ENCODE assay signal across 10 mouse cellular contexts in the genomic region with DNA sequence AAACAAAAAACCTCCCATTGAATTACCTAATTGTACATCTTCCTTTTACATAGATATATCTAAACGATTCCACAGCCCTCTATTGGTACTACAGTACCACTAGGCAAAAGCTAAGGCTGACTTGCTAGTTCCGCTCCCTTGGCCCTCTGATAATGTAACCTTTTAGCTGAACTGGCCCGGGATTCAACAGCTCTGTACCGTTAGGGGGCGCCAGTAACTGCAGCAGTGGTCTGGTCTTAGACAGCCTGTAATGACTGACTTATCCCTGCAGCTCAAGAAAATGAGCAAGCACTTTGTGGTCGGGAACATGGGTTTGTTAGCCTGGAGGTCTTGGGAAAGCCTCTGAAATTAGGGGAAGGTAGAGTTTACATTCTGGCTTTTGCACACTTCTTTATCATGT. TPM values are rescaled to one million over a fixed set of nuclear protein-coding genes. Genes with fewer than 3 reads are reported as not detected.
A peak's percentile ranks its signal among the peaks of the same experiment; 100 is the strongest.
DNase-seq lines count a peak whose midpoint lies in the region; ATAC-seq and TF ChIP-seq lines count a peak whose summit lies in the region.
"Had no signal": no experiment of that assay in that cellular context is flagged by ENCODE, and none has a peak within 500 bp of the region (broad histone marks: within the 10 kb centered on the region; RNA-seq: fewer than 3 reads in every experiment).

No protein-coding gene starts in this region.

- TF ChIP-seq EP300 in heart, postnatal 0 days (IDR thresholded peaks at IDR 0.05; ENCODE audit: low read depth), result no peak

- TF ChIP-seq CTCF in heart, postnatal 0 days (IDR thresholded peaks at IDR 0.05; ENCODE audit: low read depth), result peak; percentile 44
- TF ChIP-seq CTCF in C2C12 (IDR thresholded peaks at IDR 0.05; ENCODE audit: control insufficient read depth, insufficient read depth, insufficient read length), result peak; percentile 10
- TF ChIP-seq CTCF in testis, adult 2 months (IDR thresholded peaks at IDR 0.05; ENCODE audit: control insufficient read depth, insufficient read depth, insufficient replicate concordance, low read depth, low read length), result peak; percentile 42; the same call in 1 of the 2 replicates

- ATAC-seq in heart, postnatal 0 days (ENCODE audit: insufficient read depth, low read depth), result no peak
- ATAC-seq in forebrain, embryonic 14.5 days, result peak; percentile 33; the same call in 1 of the 2 replicates
- peak; percentile 51; the same call in 1 of the 2 replicates for ATAC-seq in liver, embryonic 12.5 days

- H3K79me2 ChIP-seq in C2C12 (ENCODE audit: control insufficient read depth, insufficient read depth), result no peaks in the 10 kb centered on the region

- TF ChIP-seq POLR2A in testis, adult 2 months (IDR thresholded peaks at IDR 0.05; ENCODE audit: control insufficient read depth, low read depth, low read length), result no peak

- 44% methylated on average over 6 of the region's 6 CpGs for WGBS in heart, postnatal 0 days
- 48% methylated on average over 6 of the region's 6 CpGs for WGBS in forebrain, embryonic 14.5 days
- WGBS in liver, embryonic 12.5 days (ENCODE audit: insufficient replicate concordance), result 38% methylated on average over 6 of the region's 6 CpGs

- no peak overlapping the region for H3K4me2 ChIP-seq in heart, postnatal 0 days (ENCODE audit: low read depth, low read length)
- H3K4me2 ChIP-seq in forebrain, embryonic 14.5 days (ENCODE audit: low read length), result no peak overlapping the region
- no peak overlapping the region for H3K4me2 ChIP-seq in liver, embryonic 12.5 days
- H3K4me2 ChIP-seq: embryonic facial prominence, embryonic 13.5 days; limb, embryonic 12.5 days had no signal

- no peaks in the 10 kb centered on the region for H3K4me1 ChIP-seq in heart, postnatal 0 days (ENCODE audit: control insufficient read depth, insufficient read depth)
- H3K4me1 ChIP-seq in forebrain, embryonic 14.5 days (ENCODE audit: control insufficient read depth, insufficient read depth, low read length), result no peaks in the 10 kb centered on the region
- 0 out of 2 replicates have a peak, but pooled peaks cover under 1% of the 10 kb centered on the region for H3K4me1 ChIP-seq in liver, embryonic 12.5 days
- H3K4me1 ChIP-seq in testis, adult 2 months (ENCODE audit: control insufficient read depth, insufficient read depth, low read length), result no peaks in the 10 kb centered on the region
- H3K4me1 ChIP-seq: limb, embryonic 12.5 days had no signal

- H3K36me3 ChIP-seq in heart, postnatal 0 days (replicated peaks; ENCODE audit: control insufficient read depth, insufficient read depth, low read length), result no peaks in the 10 kb centered on the region
- peaks cover 27% of the 10 kb centered on the region for H3K36me3 ChIP-seq in C2C12 (ENCODE audit: control insufficient read depth, insufficient read depth)
- no peaks in the 10 kb centered on the region for H3K36me3 ChIP-seq in forebrain, embryonic 14.5 days (ENCODE audit: control insufficient read depth, insufficient read depth, low read length)
- H3K36me3 ChIP-seq in liver, embryonic 12.5 days, result no peaks in the 10 kb centered on the region
- no peaks in the 10 kb centered on the region for H3K36me3 ChIP-seq in testis, adult 2 months (ENCODE audit: control insufficient read depth, insufficient read depth, low read length)

- H3K79me3 ChIP-seq in C2C12 (ENCODE audit: low read depth), result no peaks in the 10 kb centered on the region

- H3K4me3 ChIP-seq in heart, postnatal 0 days (ENCODE audit: low read depth, low read length), result no peak overlapping the region
- no peak overlapping the region for H3K4me3 ChIP-seq in C2C12 (ENCODE audit: insufficient read depth, poor library complexity, severe bottlenecking)
- no peak overlapping the region for H3K4me3 ChIP-seq in forebrain, embryonic 14.5 days (ENCODE audit: low read depth, low read length)
- H3K4me3 ChIP-seq in liver, embryonic 12.5 days, result no peak overlapping the region
- H3K4me3 ChIP-seq in testis, adult 2 months (ENCODE audit: control insufficient read depth, low read depth, low read length), result no peak overlapping the region
- H3K4me3 ChIP-seq: embryonic facial prominence, embryonic 13.5 days; limb, embryonic 12.5 days had no signal

- no peak overlapping the region for H3ac ChIP-seq in C2C12 (ENCODE audit: control insufficient read depth, insufficient read length, low read depth)

- H3K27ac ChIP-seq in heart, postnatal 0 days (ENCODE audit: low read depth), result no peak overlapping the region
- H3K27ac ChIP-seq in forebrain, embryonic 14.5 days (ENCODE audit: low read depth, low read length), result no peak overlapping the region
- H3K27ac ChIP-seq in liver, embryonic 12.5 days, result no peak overlapping the region
- H3K27ac ChIP-seq in testis, adult 2 months (ENCODE audit: control insufficient read depth, insufficient read depth, low read depth, low read length), result no peak overlapping the region
- H3K27ac ChIP-seq: embryonic facial prominence, embryonic 13.5 days; limb, embryonic 12.5 days had no signal

- peak; percentile 10 for DNase-seq in heart, postnatal 0 days (ENCODE audit: low spot score)
- no peak for DNase-seq in heart, adult 11 months
- peak; percentile 59 for DNase-seq in adrenal gland, postnatal 10 days
- no peak for DNase-seq in forebrain, embryonic 14.5 days (ENCODE audit: low spot score)
- no peak for DNase-seq in Muller cell, postnatal 12 days (ENCODE audit: inconsistent ontology term)

- H3K27me3 ChIP-seq in heart, postnatal 0 days (ENCODE audit: control insufficient read depth, insufficient read depth, low read length), result no peaks in the 10 kb centered on the region
- H3K27me3 ChIP-seq in C2C12 (ENCODE audit: control insufficient read depth, insufficient read depth, insufficient read length), result no peaks in the 10 kb centered on the region
- no peaks in the 10 kb centered on the region for H3K27me3 ChIP-seq in forebrain, embryonic 14.5 days (replicated peaks; ENCODE audit: control insufficient read depth, insufficient read depth, low read length)
- H3K27me3 ChIP-seq in liver, embryonic 12.5 days (replicated peaks), result no peaks in the 10 kb centered on the region
- H3K27me3 ChIP-seq in testis, adult 2 months (ENCODE audit: control insufficient read depth, insufficient read depth, low read length), result no peaks in the 10 kb centered on the region
- H3K27me3 ChIP-seq: embryonic facial prominence, embryonic 13.5 days; limb, embryonic 12.5 days had no signal

- H3K9ac ChIP-seq in heart, postnatal 0 days (replicated peaks; ENCODE audit: low read depth, low read length), result no peak overlapping the region
- H3K9ac ChIP-seq in forebrain, embryonic 14.5 days (ENCODE audit: low read length), result no peak overlapping the region
- no peak overlapping the region for H3K9ac ChIP-seq in liver, embryonic 12.5 days
- H3K9ac ChIP-seq: embryonic facial prominence, embryonic 13.5 days; limb, embryonic 12.5 days had no signal

- no peaks in the 10 kb centered on the region for H3K9me3 ChIP-seq in heart, postnatal 0 days (replicated peaks; ENCODE audit: control insufficient read depth, low read length)
- H3K9me3 ChIP-seq in forebrain, embryonic 14.5 days (replicated peaks; ENCODE audit: control insufficient read depth, low read length), result no peaks in the 10 kb centered on the region
- no peaks in the 10 kb centered on the region for H3K9me3 ChIP-seq in liver, embryonic 12.5 days (replicated peaks)
- H3K9me3 ChIP-seq: embryonic facial prominence, embryonic 13.5 days; limb, embryonic 12.5 days had no signal

TF ChIP-seq in C2C12, 6 proteins besides CTCF, POLR2A, EP300 and RAD21:
- TF ChIP-seq USF1 (IDR thresholded peaks at IDR 0.05; ENCODE audit: low read depth) (no peak), MYOD1 (IDR thresholded peaks at IDR 0.05; ENCODE audit: control insufficient read depth, insufficient read length, low read depth) (no peak), MAX (IDR thresholded peaks at IDR 0.05) (no peak), FOSL1 (IDR thresholded peaks at IDR 0.05; ENCODE audit: insufficient read depth, low read length, poor library complexity, severe bottlenecking) (no peak), MYOG (IDR thresholded peaks at IDR 0.05; ENCODE audit: control insufficient read depth, extremely low read depth, insufficient read length) (no peak), CEBPB (IDR thresholded peaks at IDR 0.05; ENCODE audit: low read depth) (no peak)

RNA-seq across cellular contexts. Expression of gene Col1a2, which starts 39.9 kb away (rescaled TPM):
- total RNA-seq in heart, postnatal 0 days (2014; rRNA removed; ENCODE audit: low replicate concordance), result 357 and 430 TPM in 2 replicates
- polyA plus RNA-seq in heart, postnatal 0 days (2015; fragmentation: Nextera tagmentation; extraction: Ambion mirVana), result 197 and 212 TPM in 2 replicates
- polyA plus RNA-seq in C2C12 (2012; fragmentation: generic; extraction: Trizol), result 144 TPM
- total RNA-seq in adrenal gland, postnatal 10 days (2021), result 1,000 to 10,000 TPM in 1 of 2 experiments, 100 to 1,000 TPM in 1; 549 to 1,048 TPM
- polyA plus RNA-seq in forebrain, embryonic 14.5 days (2014; fragmentation: Nextera tagmentation; extraction: Ambion mirVana), result 32.8 and 57.9 TPM in 2 replicates
- 85.5 and 94.7 TPM in 2 replicates for polyA plus RNA-seq in liver, embryonic 12.5 days (2016; fragmentation: Nextera tagmentation; extraction: Ambion mirVana)
- 23.3 and 27.5 TPM in 2 replicates for polyA plus RNA-seq in testis, adult 2 months (2012; rRNA removed)

RNA-seq across cellular contexts. Expression of gene Casd1, which starts 56.1 kb away (rescaled TPM):
- total RNA-seq in heart, postnatal 0 days (2014; rRNA removed; ENCODE audit: low replicate concordance), result 44.6 and 47.5 TPM in 2 replicates
- polyA plus RNA-seq in heart, postnatal 0 days (2015; fragmentation: Nextera tagmentation; extraction: Ambion mirVana), result 17.7 and 17.9 TPM in 2 replicates
- 4.9 TPM for polyA plus RNA-seq in C2C12 (2012; fragmentation: generic; extraction: Trizol)
- total RNA-seq in adrenal gland, postnatal 10 days (2021), result 10 to 100 TPM; 32.7 to 34.9 TPM
- 41.8 and 43.5 TPM in 2 replicates for polyA plus RNA-seq in forebrain, embryonic 14.5 days (2014; fragmentation: Nextera tagmentation; extraction: Ambion mirVana)
- 17.4 and 18.1 TPM in 2 replicates for polyA plus RNA-seq in liver, embryonic 12.5 days (2016; fragmentation: Nextera tagmentation; extraction: Ambion mirVana)
- 3.8 and 3.9 TPM in 2 replicates for polyA plus RNA-seq in testis, adult 2 months (2012; rRNA removed)

Comparison
In these comparisons a context has a peak if more than half of its experiments do, and no peak if none do; other contexts are left out.
1. DNase-seq: peak in heart, postnatal 0 days (single experiment) and adrenal gland, postnatal 10 days (single experiment); none in heart, adult 11 months (single experiment), forebrain, embryonic 14.5 days (single experiment) and Muller cell, postnatal 12 days (single experiment).
2. Peak in every context shown above with its lines, with median percentiles within 50 percentile points of each other: CTCF ChIP-seq.